Mouse (Mus musculus) lung, embryonic 14.5 days (tissue): Measurements from ENCODE around the gene Sulf2. TPM values are rescaled to one million over a fixed set of nuclear protein-coding genes. Genes with fewer than 3 reads are reported as not detected.

Experiments
- ATAC-seq: fragments of 200-750 bp; cut with Nextera tagmentation; 2 replicates; pipeline ENCODE4 v1.8.0; 2017; ENCODE audit warnings: mild to moderate bottlenecking, moderate TSS enrichment, moderate library complexity; ENCODE audit not compliant: insufficient read depth
- DNase-seq: peaks from one replicate; pipeline ENCODE4 v3.0.0-alpha.2; 2015
- H3K27ac ChIP-seq: fragments of 300-500 bp; sonication (generic); 2 replicates; pipeline ENCODE4 v1.5.1; 2014; ENCODE audit warnings: low read depth, mild to moderate bottlenecking, moderate library complexity
- H3K27me3 ChIP-seq: fragments of 300-500 bp; sonication (generic); 2 replicates; pipeline ENCODE4 v1.6.1; 2014; ENCODE audit warnings: low read length, control low read depth; ENCODE audit not compliant: insufficient read depth
- H3K36me3 ChIP-seq: fragments of 300-500 bp; sonication (generic); 2 replicates; pipeline ENCODE4 v1.6.1; 2014; ENCODE audit warnings: control low read depth; ENCODE audit not compliant: insufficient read depth
- H3K4me1 ChIP-seq: fragments of 300-500 bp; sonication (generic); 2 replicates; pipeline ENCODE4 v1.6.1; 2014; ENCODE audit warnings: antibody characterized with exemption, control low read depth; ENCODE audit not compliant: insufficient read depth
- H3K4me2 ChIP-seq: fragments of 300-500 bp; sonication (generic); 2 replicates; pipeline ENCODE4 v1.6.1; 2014; ENCODE audit warnings: mild to moderate bottlenecking
- H3K4me3 ChIP-seq: fragments of 300-500 bp; sonication (generic); 2 replicates; pipeline ENCODE4 v1.5.1; 2014; ENCODE audit warnings: low read depth, low read length
- H3K9ac ChIP-seq: fragments of 300-500 bp; sonication (generic); 2 replicates; pipeline ENCODE4 v1.6.1; 2014
- H3K9me3 ChIP-seq: fragments of 300-500 bp; sonication (generic); 2 replicates; pipeline ENCODE4 v1.6.1; 2016; ENCODE audit warnings: low read depth, low read length, control low read depth
- CTCF ChIP-seq: IDR thresholded peaks from 2 replicates; pipeline ENCODE4 v1.5.1; 2016; ENCODE audit warnings: antibody characterized with exemption, low read depth
- WGBS: fragments of 180-500 bp; shearing (Covaris S2); extraction: QIAGEN DNeasy Blood & Tissue Kit; methylation state at CpG from one replicate; pipeline ENCODE4 v1.1.7; 2014; 5-methylcytosine and 5-hydroxymethylcytosine counted together
- polyA plus RNA-seq: library from polyadenylated mRNA; unstranded; fragments of >200 nt; fragmentation: Nextera tagmentation; extraction: Ambion mirVana; gene quantifications from 2 replicates; pipeline ENCODE4 v1.2.1, GENCODE M21; 2014

Sulf2 gene
- polyA plus RNA-seq, 1 experiment from 2014 or later: 57.6 TPM

DNA sequence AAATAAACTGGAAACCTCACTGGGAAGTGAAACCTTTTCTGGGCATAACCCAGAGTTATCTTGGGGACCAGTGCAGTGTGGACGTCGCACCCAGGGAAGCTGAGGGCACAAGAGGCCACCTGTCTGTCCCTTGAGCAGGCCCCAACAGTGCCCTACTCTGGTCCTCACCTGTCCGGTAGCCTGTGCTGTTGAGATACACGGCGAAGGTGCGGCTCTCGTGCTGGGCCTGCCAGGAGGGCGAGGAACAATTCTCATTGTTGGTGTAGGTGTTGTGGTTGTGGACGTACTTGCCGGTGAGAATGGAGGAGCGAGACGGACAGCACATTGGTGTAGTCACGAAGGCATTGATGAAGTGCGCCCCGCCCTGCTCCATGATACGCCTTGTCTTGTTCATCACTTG lies 38.8 kb downstream of the Sulf2 start:
- DNase-seq (no peak), ATAC-seq (no peak)
- Histone ChIP-seq H3K4me2 (no peak overlapping the region), H3K9ac (no peak overlapping the region), H3K27me3 (no peaks in the 10 kb centered on the region), H3K36me3 (0 out of 2 replicates have a peak, but pooled peaks cover 2% of the 10 kb centered on the region), H3K4me3 (no peak overlapping the region), H3K4me1 (0 out of 2 replicates have a peak, but pooled peaks cover 4% of the 10 kb centered on the region), H3K9me3 (no peaks in the 10 kb centered on the region), H3K27ac (no peak overlapping the region)
- TF ChIP-seq CTCF: no peak
- WGBS: 91% methylated on average over 16 of the region's 16 CpGs

DNA sequence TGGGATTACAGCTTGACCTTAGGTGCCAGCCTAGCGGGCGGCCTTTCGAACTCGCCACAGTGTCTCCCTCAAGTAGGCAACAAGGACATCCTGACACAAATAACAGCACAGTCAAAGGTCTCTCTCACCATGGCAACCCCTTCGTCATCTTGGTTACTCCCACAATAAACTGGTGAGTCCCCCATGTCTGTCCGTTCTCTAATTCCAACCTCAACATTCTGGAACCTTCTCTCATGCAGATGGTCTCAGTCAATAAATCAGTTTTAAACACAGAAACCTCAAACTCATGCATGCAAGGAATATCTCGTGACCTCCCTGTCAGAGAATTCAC lies 39.2 kb downstream of the Sulf2 start:
- no peaks in the 10 kb centered on the region for H3K9me3 ChIP-seq
- WGBS: 72% methylated on average over 7 of the region's 7 CpGs
- DNase-seq: no peak
- 0 out of 2 replicates have a peak, but pooled peaks cover 4% of the 10 kb centered on the region for H3K4me1 ChIP-seq
- H3K4me3 ChIP-seq: no peak overlapping the region
- TF ChIP-seq CTCF: no peak
- 0 out of 2 replicates have a peak, but pooled peaks have one; percentile 9 for ATAC-seq
- no peaks in the 10 kb centered on the region for H3K27me3 ChIP-seq
- no peak overlapping the region for H3K9ac ChIP-seq
- no peak overlapping the region for H3K27ac ChIP-seq
- no peak overlapping the region for H3K4me2 ChIP-seq
- H3K36me3 ChIP-seq: 0 out of 2 replicates have a peak, but pooled peaks cover 2% of the 10 kb centered on the region

DNA sequence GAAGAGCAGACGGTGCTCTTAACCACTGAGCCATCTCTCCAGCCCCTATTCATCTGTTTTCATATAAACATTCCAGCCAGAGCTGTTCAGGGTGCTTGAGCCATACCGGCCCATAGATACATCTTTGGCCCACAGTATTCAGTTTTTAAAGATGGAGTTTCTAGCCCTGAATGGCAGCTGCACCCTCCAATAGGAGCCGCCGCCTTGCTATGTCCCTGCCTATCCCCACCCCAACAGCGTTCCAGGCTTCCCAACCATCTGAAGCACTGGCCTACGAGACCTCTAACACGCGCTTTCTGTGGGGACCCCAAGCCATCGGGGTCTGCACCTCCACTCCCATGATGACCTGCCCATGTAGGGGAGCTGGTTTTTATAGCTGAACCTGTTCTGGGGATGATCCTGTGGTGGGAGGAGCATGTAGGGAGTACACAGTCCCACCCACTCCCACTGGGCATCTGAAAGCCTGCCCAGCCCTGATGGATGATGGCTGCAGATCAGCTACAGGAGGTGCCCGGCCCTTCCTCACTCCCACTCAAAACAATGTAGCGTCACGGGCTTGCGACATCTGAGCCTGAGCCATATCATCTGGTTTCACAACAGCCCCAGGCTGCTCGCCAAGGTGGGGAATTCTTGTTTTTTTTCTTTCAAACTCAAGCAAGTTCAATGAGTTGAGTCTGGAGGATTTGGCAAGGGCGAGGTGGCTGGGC lies 39.7 kb downstream of the Sulf2 start:
- H3K9me3 ChIP-seq: no peaks in the 10 kb centered on the region
- H3K27me3 ChIP-seq: no peaks in the 10 kb centered on the region
- ATAC-seq (peak; percentile 51; the same call in 1 of the 2 replicates), DNase-seq (peak; percentile 79)
- no peak overlapping the region for H3K27ac ChIP-seq
- H3K4me2 ChIP-seq: no peak overlapping the region
- no peak overlapping the region for H3K9ac ChIP-seq
- TF ChIP-seq CTCF: no peak
- WGBS: 76% methylated on average over 15 of the region's 15 CpGs
- H3K36me3 ChIP-seq: 0 out of 2 replicates have a peak, but pooled peaks cover 2% of the 10 kb centered on the region
- H3K4me3 ChIP-seq: no peak overlapping the region
- 0 out of 2 replicates have a peak, but pooled peaks cover 4% of the 10 kb centered on the region for H3K4me1 ChIP-seq

DNA sequence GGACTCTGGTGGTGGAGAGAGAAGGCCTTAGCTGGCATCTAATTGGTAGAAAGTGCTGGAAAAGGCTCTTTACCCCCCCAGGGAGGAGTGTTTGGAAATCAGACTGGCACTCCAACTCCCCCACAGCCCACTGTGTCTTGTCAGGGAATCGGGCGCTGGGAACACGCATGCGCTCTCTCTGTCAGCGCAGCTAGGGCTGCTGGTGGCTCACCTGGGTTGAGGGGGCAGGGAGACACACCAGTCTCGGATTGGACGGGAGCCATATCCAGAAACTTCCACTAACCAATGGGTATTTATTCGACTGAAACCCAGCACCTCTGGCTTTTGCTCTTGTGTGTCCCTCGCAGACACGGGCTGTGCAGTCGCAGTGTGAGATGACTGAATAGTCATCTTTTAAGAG lies 42.5 kb downstream of the Sulf2 start:
- Histone ChIP-seq H3K36me3 (no peaks in the 10 kb centered on the region), H3K9ac (no peak overlapping the region), H3K27ac (no peak overlapping the region), H3K9me3 (no peaks in the 10 kb centered on the region), H3K4me1 (0 out of 2 replicates have a peak, but pooled peaks cover 4% of the 10 kb centered on the region), H3K4me3 (no peak overlapping the region), H3K27me3 (no peaks in the 10 kb centered on the region), H3K4me2 (no peak overlapping the region)
- no peak for TF ChIP-seq CTCF
- DNase-seq (no peak), ATAC-seq (no peak)
- 85% methylated on average over 11 of the region's 11 CpGs for WGBS

DNA sequence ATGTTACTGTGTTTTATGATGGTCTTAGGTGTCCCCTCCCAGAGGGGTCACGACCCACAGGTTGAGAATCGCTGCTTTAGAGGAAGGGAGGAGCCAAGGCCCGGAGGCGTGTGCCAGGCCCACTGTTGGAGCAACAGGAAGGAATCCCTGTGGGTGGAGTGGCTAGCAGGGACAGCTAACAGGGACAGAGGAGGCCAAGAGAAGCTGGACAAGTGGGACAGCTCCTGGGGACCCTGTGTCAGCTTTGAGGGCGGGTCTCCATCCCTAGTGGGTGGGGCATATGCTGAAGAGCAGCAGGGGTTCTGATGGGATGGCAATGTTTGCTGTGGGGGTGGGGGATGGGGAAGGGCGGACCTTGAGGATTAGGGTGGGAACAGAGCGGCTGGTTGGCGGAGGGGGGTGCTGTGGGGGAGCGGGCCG lies 43.6 kb downstream of the Sulf2 start:
- no peak for TF ChIP-seq CTCF
- Histone ChIP-seq H3K36me3 (no peaks in the 10 kb centered on the region), H3K27me3 (no peaks in the 10 kb centered on the region), H3K4me3 (no peak overlapping the region), H3K4me1 (0 out of 2 replicates have a peak, but pooled peaks cover 4% of the 10 kb centered on the region), H3K9ac (no peak overlapping the region), H3K9me3 (no peaks in the 10 kb centered on the region), H3K27ac (no peak overlapping the region), H3K4me2 (no peak overlapping the region)
- no peak for ATAC-seq
- DNase-seq: no peak
- WGBS: 53% methylated on average over 10 of the region's 10 CpGs

DNA sequence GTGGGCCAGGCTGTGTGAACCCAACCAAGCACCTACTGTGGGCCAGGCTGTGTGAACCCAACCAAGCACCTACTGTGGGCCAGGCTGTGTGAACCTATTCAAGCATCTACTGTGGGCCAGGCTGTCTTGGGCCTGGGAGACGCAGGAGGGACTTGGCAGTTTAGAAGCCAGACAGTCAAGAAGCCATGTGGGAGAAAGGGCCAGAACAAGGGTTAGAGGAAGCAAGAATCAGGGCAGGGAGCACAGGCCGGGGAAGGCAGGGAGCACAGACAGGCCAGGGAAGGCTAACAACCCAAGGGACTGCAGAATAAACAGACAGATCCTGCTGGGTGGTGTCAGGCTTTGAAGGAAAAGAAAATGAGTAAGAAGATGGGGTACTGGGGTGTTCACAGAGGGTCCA lies 44.2 kb downstream of the Sulf2 start:
- ATAC-seq (no peak), DNase-seq (no peak)
- H3K4me2 ChIP-seq: no peak overlapping the region
- H3K4me3 ChIP-seq: no peak overlapping the region
- no peak for TF ChIP-seq CTCF
- no peak overlapping the region for H3K27ac ChIP-seq
- no peaks in the 10 kb centered on the region for H3K27me3 ChIP-seq
- 0 out of 2 replicates have a peak, but pooled peaks cover 4% of the 10 kb centered on the region for H3K4me1 ChIP-seq
- WGBS: 74% methylated on average over 2 of the region's 2 CpGs
- no peaks in the 10 kb centered on the region for H3K36me3 ChIP-seq
- no peaks in the 10 kb centered on the region for H3K9me3 ChIP-seq
- H3K9ac ChIP-seq: no peak overlapping the region

DNA sequence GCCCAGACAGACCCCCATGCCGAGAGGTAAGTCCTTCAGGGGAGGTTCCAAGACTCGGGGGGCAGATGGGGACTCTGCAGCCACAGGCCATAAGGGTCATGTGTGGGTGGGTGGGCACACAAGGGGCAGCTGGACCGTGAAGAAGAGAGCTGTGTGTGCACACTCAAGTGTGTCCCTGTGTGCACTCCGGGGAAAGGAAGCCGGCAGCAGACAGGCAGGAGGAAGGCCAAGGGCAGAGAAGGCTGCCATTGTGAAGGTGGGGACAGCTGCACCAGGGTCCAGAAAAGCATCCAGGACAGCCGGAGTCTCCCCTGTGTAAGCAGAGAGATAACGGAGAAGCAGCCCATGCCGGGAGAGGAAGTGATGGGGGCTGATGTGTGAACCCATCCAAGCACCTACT lies 44.7 kb downstream of the Sulf2 start:
- 71% methylated on average over 8 of the region's 8 CpGs for WGBS
- no peak for DNase-seq
- no peaks in the 10 kb centered on the region for H3K36me3 ChIP-seq
- no peaks in the 10 kb centered on the region for H3K27me3 ChIP-seq
- H3K9me3 ChIP-seq: no peaks in the 10 kb centered on the region
- H3K4me3 ChIP-seq: no peak overlapping the region
- no peak overlapping the region for H3K4me2 ChIP-seq
- no peak overlapping the region for H3K27ac ChIP-seq
- no peak overlapping the region for H3K9ac ChIP-seq
- ATAC-seq: no peak
- 0 out of 2 replicates have a peak, but pooled peaks cover 4% of the 10 kb centered on the region for H3K4me1 ChIP-seq
- no peak for TF ChIP-seq CTCF
